Mouse (Mus musculus) ES-E14 (cell line): ENCODE results near the gene Pitpnc1. TPM values are rescaled to one million over a fixed set of nuclear protein-coding genes. Genes with fewer than 3 reads are reported as not detected.

Experiments
- DNase-seq: peaks from one replicate; pipeline ENCODE4 v3.0.0-alpha.2; 2013; ENCODE audit warnings: low read depth, low spot score
- H3K27ac ChIP-seq: 2 replicates; pipeline ENCODE4 v1.5.1; 2012; ENCODE audit warnings: low read depth, mild to moderate bottlenecking, low read length, moderate library complexity, mixed read lengths; ENCODE audit not compliant: poor library complexity, insufficient read depth, severe bottlenecking
- H3K36me3 ChIP-seq: 2 replicates; pipeline ENCODE4 v1.6.1; 2012; ENCODE audit warnings: mild to moderate bottlenecking, low read length, moderate library complexity, mixed read lengths; ENCODE audit not compliant: control insufficient read depth, poor library complexity, insufficient read depth, severe bottlenecking
- H3K4me1 ChIP-seq, 2 experiments: fragments of 150-350 bp in 1 of 2; sonication (generic) in 1 of 2; 2 replicates each; pipeline ENCODE4 v1.6.1; 2012; ENCODE audit warnings: low read length in 2 of 2, mild to moderate bottlenecking in 1 of 2, mixed read lengths in 1 of 2; ENCODE audit not compliant: control insufficient read depth in 2 of 2, insufficient read depth in 2 of 2, poor library complexity in 1 of 2
- H3K4me3 ChIP-seq, 2 experiments: fragments of 150-350 bp in 1 of 2; sonication (generic) in 1 of 2; 2 replicates each; pipeline ENCODE4 v1.5.1; 2012; ENCODE audit warnings: low read length in 2 of 2, low read depth in 1 of 2, mild to moderate bottlenecking in 1 of 2, mixed read lengths in 1 of 2; ENCODE audit not compliant: insufficient read depth in 1 of 2, poor library complexity in 1 of 2, severe bottlenecking in 1 of 2
- H3K9ac ChIP-seq: 2 replicates; pipeline ENCODE4 v1.6.1; 2012; ENCODE audit warnings: low read depth, mild to moderate bottlenecking, low read length, mixed read lengths; ENCODE audit not compliant: poor library complexity, insufficient read depth, severe bottlenecking
- H3K9me3 ChIP-seq: fragments of 150-350 bp; sonication (generic); 2 replicates; pipeline ENCODE4 v1.6.1; 2012; ENCODE audit warnings: low read depth, mild to moderate bottlenecking, low read length; ENCODE audit not compliant: control insufficient read depth, insufficient read depth
- CHD2 ChIP-seq: IDR thresholded peaks from 2 replicates; pipeline ENCODE4 v1.6.1; 2014; ENCODE audit warnings: mild to moderate bottlenecking, low read depth, low read length, inconsistent platforms
- HCFC1 ChIP-seq: IDR thresholded peaks from 2 replicates; pipeline ENCODE4 v1.6.1; 2012; ENCODE audit warnings: low read length, inconsistent platforms, borderline replicate concordance; ENCODE audit not compliant: insufficient read depth
- MAFK ChIP-seq: IDR thresholded peaks from 2 replicates; pipeline ENCODE4 v1.6.1; 2014; ENCODE audit warnings: mild to moderate bottlenecking, low read depth, low read length, inconsistent platforms; ENCODE audit not compliant: insufficient read depth
- ZC3H11A ChIP-seq: IDR thresholded peaks from 2 replicates; pipeline ENCODE4 v1.6.1; 2012; ENCODE audit warnings: low read depth, mild to moderate bottlenecking, inconsistent platforms, low read length, borderline replicate concordance
- ZNF384 ChIP-seq: IDR thresholded peaks from 2 replicates; pipeline ENCODE4 v1.6.1; 2012; ENCODE audit warnings: low read depth, low read length, inconsistent platforms
- in situ Hi-C, 2 experiments: fragments of 600-800 bp; cut with MboI; formaldehyde crosslinking; loops; one replicate each; pipeline ENCODE4 v1.15.1; 2025; ENCODE audit warnings: low sequenced_read_pairs in 2 of 2, inconsistent platforms in 1 of 2; ENCODE audit not compliant: unreplicated experiment in 2 of 2
- total RNA-seq: library from RNA; depleted of rRNA; stranded (reverse); fragments of 300-350 nt; gene quantifications from 2 replicates; pipeline ENCODE4 v1.2.3, GENCODE M21; 2012

Pitpnc1 gene
- total RNA-seq, 1 experiment = 37.3 TPM

DNA sequence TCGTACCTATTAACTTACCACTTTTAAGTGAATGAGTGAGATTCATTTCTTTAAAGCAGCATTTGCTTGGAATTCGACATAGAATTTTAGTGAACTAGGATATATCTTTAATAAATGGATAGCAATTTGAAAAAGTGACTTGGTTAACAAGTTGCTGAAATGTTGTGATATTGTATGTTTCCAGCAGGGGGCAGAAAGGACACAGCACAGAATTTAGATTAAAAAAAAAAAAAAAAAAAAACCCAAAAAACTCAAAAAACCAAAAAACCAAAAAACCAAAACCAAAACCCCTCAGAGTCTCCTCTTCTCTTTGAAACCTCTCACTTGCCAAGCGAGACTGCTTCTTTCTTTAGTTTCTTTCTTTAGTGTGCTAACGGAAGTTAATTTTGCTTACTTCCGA lies 256.8 kb downstream of the Pitpnc1 start:
- Histone ChIP-seq H3K27ac (no peak overlapping the region), H3K4me1 (peaks cover 8 to 9% of the 10 kb centered on the region in 2 experiments), H3K4me3 (no peak overlapping the region), H3K9ac (no peak overlapping the region), H3K9me3 (no peaks in the 10 kb centered on the region), H3K36me3 (peaks cover 2% of the 10 kb centered on the region; the same call in 1 of the 2 replicates)
- in situ Hi-C loops = no loop called here
- TF ChIP-seq MAFK (0 out of 2 replicates have a peak, but pooled peaks have one; percentile 25), ZC3H11A (no peak), ZNF384 (peak; percentile 99), HCFC1 (no peak), CHD2 (no peak)
- DNase-seq = peak; percentile 39

DNA sequence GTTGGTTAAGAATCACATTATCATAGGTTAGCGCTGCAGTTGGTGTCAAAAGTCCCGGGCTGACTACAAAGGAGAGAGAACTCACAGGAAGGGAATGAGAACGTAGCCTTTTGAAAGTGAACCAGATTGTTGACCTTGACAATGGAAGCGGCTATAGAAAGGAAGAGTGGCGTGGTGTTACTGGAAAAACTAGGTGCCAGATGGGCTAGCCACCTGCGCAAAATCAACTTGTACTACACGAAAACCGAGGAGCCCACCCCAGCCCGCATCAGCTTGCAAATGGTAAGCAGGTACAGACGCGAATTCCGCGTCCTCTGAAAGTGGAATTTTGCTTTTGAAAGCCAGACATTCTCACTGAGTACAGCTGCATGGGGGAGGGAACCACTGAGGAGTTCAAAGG lies 260.7 kb downstream of the Pitpnc1 start:
- no peak for TF ChIP-seq HCFC1
- no peak for TF ChIP-seq MAFK
- Histone ChIP-seq H3K36me3 (peaks cover 2% of the 10 kb centered on the region; the same call in 1 of the 2 replicates), H3K4me1 (peaks cover 8% of the 10 kb centered on the region in 2 experiments), H3K9me3 (no peaks in the 10 kb centered on the region), H3K9ac (no peak overlapping the region), H3K27ac (no peak overlapping the region), H3K4me3 (0 out of 4 replicates have a peak overlapping the region, but pooled peaks of 1 of the 2 experiments have one; percentile 3)
- peak; percentile 35 for DNase-seq
- in situ Hi-C loops = no loop called here

DNA sequence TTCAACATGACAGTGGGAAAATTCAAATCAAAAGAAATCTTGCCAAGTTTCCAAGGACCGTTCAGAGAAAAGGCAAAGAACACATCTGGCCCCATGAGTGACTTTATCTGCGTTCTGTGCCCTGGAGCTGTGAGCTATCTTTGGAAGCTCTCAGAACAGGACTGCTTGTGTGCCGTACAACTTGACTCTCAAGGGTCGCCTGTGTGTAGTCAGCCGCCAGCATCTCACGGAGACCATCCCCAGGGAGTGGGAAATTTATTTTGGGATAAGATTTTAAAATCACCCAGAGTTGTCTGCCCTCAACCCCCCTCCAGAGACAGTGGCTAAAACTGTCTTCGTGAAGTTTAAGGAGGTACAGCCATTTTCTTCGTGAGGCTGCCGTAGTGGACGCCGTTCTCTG lies 268.7 kb downstream of the Pitpnc1 start:
- Histone ChIP-seq H3K9ac (no peak overlapping the region), H3K9me3 (no peaks in the 10 kb centered on the region), H3K27ac (no peak overlapping the region), H3K4me3 (no peak overlapping the region), H3K36me3 (no peaks in the 10 kb centered on the region), H3K4me1 (no peaks in the 10 kb centered on the region)
- DNase-seq = no peak
- TF ChIP-seq MAFK = no peak
- no peak for TF ChIP-seq ZNF384
- TF ChIP-seq CHD2 = no peak
- in situ Hi-C loops = no loop called here

DNA sequence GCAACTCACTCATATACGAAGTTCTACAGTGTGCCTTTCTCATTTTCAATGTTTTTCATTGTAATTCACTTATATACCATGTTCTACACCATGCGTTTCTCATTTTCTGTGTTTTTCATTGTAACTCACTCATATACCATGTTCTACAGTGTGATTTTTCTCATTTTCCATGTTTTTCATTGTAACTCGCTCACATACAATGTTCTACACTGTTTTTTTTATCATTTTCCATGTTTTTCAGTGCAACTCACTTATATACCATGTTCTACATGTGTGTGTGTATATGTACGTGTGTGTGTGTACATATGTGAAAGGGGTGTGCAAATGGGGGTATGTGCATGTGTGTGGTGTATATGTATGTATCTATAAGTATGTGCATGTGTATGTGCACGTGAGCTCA lies 271.2 kb downstream of the Pitpnc1 start:
- H3K4me1 ChIP-seq = peaks cover 0 to 5% of the 10 kb centered on the region in 2 experiments; a peak in 1 of 4 replicates
- H3K9me3 ChIP-seq = no peaks in the 10 kb centered on the region
- no peak overlapping the region for H3K27ac ChIP-seq
- no peak overlapping the region for H3K9ac ChIP-seq
- no peaks in the 10 kb centered on the region for H3K36me3 ChIP-seq
- in situ Hi-C loops = no loop called here
- no peak overlapping the region for H3K4me3 ChIP-seq
- no peak for TF ChIP-seq CHD2
- no peak for TF ChIP-seq ZNF384
- TF ChIP-seq MAFK = no peak
- no peak for TF ChIP-seq HCFC1
- no peak for TF ChIP-seq ZC3H11A
- no peak for DNase-seq

DNA sequence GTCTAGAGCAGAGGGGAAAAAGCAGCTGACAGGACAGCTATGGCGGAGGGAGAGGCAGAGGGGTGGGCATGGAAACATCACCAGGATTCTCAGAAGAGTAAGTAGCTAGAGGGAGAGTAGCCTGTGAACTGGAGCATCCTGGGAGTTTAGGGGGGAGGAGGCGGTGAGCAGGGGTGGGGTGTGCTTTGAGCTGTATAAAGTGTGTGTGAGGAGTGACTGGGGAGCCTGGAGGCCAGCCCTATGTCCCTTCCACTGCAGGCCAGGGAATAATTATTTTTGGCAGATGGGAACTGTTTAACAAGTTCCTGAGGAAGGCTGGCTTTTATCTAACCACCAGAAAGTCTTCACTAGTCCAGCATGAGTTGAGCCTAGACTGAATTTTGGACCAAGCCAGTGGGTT lies 275.2 kb downstream of the Pitpnc1 start:
- in situ Hi-C loops = no loop called here
- no peak for TF ChIP-seq ZC3H11A
- TF ChIP-seq CHD2 = no peak
- no peak for TF ChIP-seq ZNF384
- no peak for TF ChIP-seq MAFK
- TF ChIP-seq HCFC1 = no peak
- Histone ChIP-seq H3K9ac (no peak overlapping the region), H3K4me3 (no peak overlapping the region), H3K4me1 (peaks cover 0 to 5% of the 10 kb centered on the region in 2 experiments; a peak in 1 of 4 replicates), H3K9me3 (no peaks in the 10 kb centered on the region), H3K36me3 (no peaks in the 10 kb centered on the region), H3K27ac (no peak overlapping the region)
- DNase-seq = no peak
